Mouse (Mus musculus) heart, postnatal 0 days (tissue): Measurements from ENCODE around the gene Bcl9.

Source experiments
- CTCF ChIP-seq: IDR thresholded peaks from 2 replicates; pipeline ENCODE4 v1.5.1; 2016; ENCODE audit warnings: antibody characterized with exemption, control low read depth, low read depth
- EP300 ChIP-seq: IDR thresholded peaks from 2 replicates; pipeline ENCODE4 v1.6.1; 2016; ENCODE audit warnings: antibody characterized with exemption, low read depth

GRCm38 (mm10) chr3:97241826-97242225 lies 55.9 kb downstream of the Bcl9 start:
- TF ChIP-seq CTCF (no peak), EP300 (no peak)
